Mouse (Mus musculus) spleen, postnatal 14 days (tissue): ENCODE results near the gene Olfr600.
"Not testable (repeated sequence)": the region's sequence is repeated elsewhere in the genome, so short reads cannot be mapped to it uniquely, and the experiment has no call there.

Source experiments
- DNase-seq, 2 experiments: peaks; one replicate each; pipeline ENCODE4 v3.0.0; 2021 to 2022; ENCODE audit warnings: low spot score in 2 of 2

Olfr600 gene

DNA sequence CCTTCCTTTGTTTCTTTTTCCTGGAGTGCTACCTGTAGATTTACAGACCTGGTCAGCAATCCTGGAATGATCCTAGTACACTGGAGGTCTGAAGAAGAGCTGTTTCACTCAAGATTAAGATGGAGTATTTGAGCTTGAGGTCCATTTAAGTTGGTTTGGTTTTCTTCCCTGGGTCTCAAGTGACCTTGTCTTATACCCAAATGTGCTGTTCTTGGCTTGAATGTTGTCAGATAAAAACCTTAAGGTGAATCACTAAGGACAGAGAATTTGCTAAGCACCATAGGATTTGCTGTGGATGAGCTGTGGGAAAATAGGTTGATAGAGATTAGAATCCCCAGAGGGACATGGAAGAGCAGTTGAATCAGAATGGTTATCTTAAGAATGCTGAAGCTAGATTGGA is at the start of gene Olfr600:
Gene Olfr600, minus strand, starts transcription at position 101 of the 400 bp plus-strand sequence.
- DNase-seq: no peak

DNA sequence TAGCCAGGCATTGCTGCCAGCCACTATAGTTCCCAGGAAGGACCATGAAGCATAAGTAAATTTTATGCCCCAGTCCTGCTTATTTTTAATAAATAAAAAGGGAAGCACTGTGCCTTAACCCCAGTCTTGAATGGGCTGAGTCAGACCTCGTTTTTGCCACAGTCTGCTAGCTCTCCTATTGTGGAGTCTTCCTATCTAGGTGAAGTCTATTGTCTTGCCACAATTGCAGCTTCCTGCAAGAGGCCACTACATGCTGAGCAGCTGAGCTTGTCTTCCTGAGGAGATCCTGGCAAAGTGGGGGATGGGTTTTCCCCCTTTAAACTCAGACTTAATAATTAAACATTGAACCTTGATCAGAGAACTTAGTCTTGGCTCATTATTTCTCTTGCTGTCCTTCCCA is 49.5 kb upstream of the Olfr600 start:
- DNase-seq: no peak

DNA sequence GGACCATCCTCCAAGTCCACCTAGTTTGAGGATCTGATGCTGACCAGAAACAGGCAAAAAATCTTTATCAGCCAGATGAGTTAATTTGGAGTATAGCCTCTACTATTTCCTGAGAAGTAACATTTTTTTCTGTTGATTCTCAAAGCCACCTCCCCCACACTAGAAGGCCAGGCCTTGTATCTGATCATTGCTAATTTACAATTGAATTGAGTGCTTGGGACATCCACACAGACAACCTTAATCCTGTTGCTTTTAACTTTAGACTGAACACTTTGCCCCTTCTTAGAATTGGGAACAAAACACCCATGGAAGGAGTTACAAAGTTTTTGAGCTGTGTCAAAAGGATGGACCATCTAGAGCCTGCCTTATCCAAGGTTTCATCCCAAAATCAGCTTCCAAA is 48.3 kb upstream of the Olfr600 start:
- DNase-seq: no peak

DNA sequence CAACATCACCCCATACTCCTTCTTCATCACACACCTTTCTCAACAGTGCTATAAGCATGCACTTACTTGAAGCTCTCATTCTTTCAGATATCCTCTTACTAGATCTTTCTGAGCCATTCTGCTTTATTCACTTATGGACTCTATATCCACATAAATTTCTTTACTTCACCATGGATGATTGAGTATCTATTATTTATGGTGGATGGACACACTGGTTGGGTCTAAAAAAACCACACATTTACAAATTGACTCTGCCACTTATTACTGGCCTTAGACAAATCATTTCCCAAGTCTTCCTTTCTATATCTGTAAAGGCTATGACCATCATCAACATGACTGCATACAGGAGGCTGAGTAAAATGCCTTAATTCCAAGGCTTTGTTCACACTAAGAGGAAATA is 36.6 kb upstream of the Olfr600 start, which contains the start of gene Olfr603:
Gene Olfr603, minus strand, starts transcription at position 101 of the 400 bp plus-strand sequence.
- no peak for DNase-seq

- no peak for DNase-seq
These were observed 13.1 kb upstream of the Olfr600 start, which contains the start of gene Olfr601 for GRCm38 (mm10) chr7:103362555-103362954. Olfr601 (minus strand) TSS chr7:103362655.

DNA sequence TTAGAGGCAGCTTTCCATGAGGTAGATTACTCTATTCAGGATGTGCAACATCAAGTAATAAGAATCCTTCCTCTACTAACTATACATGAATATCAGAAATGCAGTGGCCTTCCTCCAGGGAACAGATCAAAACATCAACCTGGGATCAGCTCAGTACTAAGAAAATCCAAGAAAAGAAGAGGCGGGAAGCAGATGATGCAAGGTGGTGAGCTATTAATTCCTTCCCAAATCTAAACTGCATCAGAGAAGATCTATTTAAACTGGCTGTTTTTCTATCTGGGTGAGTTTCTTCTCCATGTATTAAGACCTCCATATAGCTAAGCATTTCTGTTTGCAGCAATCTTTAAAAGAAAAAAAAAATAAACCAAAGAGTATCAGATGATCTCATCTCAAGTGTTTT is 13.9 kb downstream of the Olfr600 start, which contains the start of gene Olfr599:
Gene Olfr599, plus strand, starts transcription at position 301 of the 400 bp plus-strand sequence.
- DNase-seq: no peak

DNA sequence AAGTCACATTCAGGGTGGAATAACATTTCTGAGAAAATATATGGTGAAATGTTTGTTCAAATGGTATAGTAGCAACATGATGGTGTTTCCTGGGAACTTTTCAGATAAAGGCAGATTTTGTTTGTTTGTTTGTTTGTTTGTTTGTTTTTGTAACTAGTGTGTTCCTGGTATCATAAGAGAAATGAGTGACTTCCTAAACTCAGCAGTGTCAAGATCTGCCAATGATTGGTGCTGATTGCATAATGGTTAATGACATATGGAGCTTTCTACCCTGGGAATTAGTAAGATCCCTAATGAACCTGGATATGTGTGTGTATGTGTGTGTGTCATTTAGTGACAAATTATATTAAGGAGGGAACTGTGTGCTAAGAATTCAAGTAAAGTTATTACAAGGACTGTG is 26.2 kb downstream of the Olfr600 start, which contains the start of gene Olfr598:
Gene Olfr598, plus strand, starts transcription at position 301 of the 400 bp plus-strand sequence.
- no peak for DNase-seq

GRCm38 (mm10) chr7:103316015-103316414 is 33.5 kb downstream of the Olfr600 start, which contains the start of gene Olfr597:
Olfr597 (plus strand) TSS chr7:103316315.
- DNase-seq: not testable (repeated sequence)

GRCm38 (mm10) chr7:103305348-103305747 is 44.1 kb downstream of the Olfr600 start, which contains the start of gene Olfr596:
Olfr596 (plus strand) TSS chr7:103305648.
- DNase-seq: not testable (repeated sequence)
